Mouse (Mus musculus): ENCODE results near the gene Map2k2. TPM values are rescaled to one million over a fixed set of nuclear protein-coding genes. Genes with fewer than 3 reads are reported as not detected.

Gene Map2k2
- polyA plus RNA-seq, 3 experiments from 2014 or later: 22.1 to 27.1 (median 23.3) TPM

DNA sequence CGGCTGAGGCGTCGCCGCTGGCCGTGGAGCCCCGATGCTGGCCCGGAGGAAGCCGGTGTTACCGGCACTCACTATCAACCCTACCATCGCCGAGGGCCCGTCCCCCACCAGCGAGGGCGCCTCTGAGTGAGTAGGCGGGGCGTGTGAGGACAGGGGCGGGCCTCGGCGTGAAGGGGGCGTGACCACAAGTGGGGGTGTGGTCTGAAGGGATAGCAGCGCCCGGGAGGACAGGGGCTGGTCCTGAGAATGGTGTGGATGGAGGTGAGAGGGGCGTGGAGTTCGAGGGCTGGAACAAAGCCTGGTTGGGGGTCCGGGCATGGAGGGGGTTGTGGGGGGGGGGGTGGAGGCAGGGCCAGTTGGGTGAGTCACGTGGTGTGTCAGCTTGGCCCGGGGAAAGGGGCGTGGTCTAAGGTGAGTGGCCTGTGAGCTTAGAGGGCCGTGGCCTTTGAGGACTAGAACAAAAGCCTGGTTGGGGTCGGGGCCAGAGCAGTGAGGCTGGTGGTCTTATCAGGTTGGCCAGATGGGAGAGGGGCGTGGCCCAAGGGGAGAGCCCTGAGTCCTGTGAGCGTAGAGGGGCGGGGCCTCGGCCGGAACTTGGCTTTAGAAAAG is 502 bp downstream of the Map2k2 start:
- peak; percentile 81 for ATAC-seq

- ATAC-seq: no peak
Measured at GRCm38 (mm10) chr10:81112946-81113345, 7.2 kb downstream of the Map2k2 start.

GRCm38 (mm10) chr10:81119625-81120024 is 13.9 kb downstream of the Map2k2 start:
- ATAC-seq: no peak

DNA sequence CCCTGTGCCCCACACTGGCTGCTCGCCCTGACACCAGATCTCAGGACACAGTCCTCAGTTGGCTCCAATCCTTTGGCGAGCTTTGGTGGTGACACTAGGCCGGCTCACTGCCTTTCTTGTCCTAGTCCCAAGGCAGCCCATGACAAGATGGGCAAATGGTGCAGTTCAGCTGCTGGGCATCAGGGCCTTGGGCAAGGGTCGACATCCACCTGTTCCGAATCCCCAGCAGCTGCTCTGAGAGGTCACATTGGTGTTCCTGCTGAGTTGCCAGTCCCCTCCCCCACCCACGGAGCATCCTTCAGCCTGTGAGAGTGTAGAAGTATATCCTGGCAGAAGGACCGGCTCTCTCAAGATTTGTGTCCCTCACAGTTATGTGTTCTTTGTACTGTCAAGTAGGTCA is 14.9 kb downstream of the Map2k2 start:
- ATAC-seq: no peak

- no peak for ATAC-seq
Measured at GRCm38 (mm10) chr10:81122889-81123288, 17.2 kb downstream of the Map2k2 start.

GRCm38 (mm10) chr10:81123500-81123899 is 17.8 kb downstream of the Map2k2 start:
- ATAC-seq: no peak

DNA sequence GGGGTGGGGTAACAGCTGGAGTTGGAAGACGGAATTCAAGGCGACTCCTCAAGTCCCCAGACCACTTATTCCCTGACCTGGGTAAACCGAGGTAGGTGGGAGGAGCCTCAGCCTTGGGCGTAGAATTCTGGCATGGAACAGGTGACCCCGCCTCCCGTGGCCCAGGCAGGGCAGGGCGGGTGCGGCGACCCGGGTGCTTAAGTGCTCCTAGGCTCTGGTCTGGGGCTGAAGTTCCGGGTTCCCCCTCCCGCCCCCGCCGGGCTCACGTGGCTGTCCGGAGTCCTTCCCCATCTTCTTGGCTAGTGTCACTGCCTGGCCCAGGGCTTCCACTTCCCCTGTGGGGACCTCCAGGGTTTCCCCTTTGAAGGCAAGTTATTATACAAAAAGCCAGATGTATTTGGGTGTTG is 28.5 kb downstream of the Map2k2 start:
- no peak for ATAC-seq

DNA sequence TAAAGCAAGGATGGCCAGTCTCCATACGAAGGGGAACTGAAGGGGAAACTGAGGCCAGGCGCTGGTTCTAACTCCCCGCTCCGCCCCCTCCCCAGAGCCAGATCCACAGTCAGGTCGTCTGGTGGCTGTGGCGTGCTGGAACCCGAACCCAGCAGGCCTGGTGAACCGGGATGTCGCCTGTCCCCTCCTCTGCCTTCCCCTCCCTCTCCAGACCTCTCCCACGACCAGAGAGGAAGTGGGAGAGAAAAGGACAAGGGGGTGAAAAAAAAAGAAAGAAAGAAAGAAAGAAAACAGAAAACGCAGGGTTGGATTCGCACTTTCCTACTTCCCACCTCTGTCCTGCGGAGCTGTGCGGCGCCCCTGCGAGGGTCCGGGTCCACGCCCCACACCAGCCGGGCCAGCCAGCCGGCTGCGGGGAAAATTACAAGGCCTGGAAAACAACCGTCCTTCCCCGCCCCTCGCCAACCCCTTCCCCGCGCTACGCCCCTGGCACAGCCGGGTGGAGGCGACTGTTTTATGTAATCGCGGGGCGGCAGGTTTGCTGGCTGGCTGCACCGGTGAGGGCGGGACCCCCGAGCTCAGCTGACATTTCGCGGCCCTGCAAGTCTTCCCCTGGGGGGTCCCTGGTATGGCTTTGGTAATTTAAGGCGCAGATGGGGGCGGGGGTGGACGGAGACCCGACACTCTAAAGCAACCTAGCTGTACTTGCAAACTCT is 29.4 kb downstream of the Map2k2 start, which contains the start of gene Zbtb7a:
Zbtb7a (plus strand) TSS at position 255 of the 716 bp plus-strand sequence.
- ATAC-seq: no peak

DNA sequence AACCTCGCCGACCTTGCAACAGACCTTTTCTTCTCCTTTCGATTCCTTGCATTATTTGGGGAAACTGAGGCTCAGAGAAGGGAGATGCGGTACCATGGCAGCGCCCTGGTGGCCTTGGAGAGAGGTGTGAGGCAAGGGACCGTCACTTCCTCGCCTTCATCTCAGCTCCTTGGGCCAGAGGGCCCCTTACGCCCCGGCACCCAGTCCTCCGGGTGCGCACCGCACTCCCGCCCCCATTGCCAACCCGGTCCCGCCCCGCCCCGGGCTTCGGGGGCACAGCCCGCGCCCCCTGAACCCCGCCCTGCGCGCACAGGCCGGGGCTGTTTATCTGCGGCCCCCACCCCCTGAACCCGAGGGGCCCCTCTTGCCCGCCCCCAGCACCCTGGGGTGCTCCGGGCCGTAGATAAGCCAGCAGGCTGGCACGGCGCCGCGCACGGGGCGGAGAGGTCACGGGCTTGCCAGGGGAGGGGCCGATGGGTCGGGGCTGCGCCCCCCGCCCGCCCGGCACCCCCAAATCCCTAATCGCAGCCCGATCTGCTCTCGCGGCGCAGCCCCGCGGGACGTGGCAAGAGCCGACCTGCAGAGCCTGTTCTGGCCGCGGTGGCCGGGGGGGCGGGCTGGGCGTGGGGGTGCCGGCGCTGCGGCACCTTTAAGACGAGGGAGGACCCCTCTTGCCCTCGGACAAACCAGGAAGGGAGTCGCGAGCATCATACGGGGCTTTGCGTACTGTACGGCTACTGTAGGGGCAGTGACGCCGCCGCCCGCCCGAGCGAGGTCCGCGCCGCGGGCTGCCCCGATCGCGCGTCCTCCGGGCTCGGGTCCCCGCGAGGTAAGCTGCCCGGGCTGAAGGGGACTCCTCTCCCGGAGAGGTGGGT is 30.4 kb downstream of the Map2k2 start:
- no peak for ATAC-seq

DNA sequence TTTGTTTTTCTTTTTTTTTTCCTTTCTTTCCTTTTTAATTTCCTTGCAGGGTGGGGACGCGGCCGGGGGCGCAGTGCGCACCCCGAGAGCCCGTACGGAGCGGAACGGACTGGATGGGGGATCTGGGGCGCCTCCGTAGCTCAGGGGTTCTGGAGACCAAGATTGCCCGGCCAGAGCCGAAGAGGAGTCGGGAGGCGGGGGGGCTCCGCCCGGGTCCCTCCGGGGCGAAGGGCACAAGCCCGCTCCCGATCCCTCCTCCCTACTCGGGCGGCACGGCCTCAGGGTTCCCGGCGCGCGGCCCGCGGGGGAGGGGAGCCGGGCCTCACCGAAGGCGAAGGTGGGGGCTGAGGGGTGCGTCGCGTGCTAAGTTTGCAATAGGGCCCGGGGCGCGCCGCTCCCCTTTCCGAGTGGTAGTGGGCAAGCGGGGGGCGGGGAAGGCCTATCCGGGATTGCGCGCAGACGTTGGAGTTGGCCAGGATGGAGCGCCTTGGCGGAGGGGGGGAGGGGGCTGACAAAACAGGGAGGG is 31.1 kb downstream of the Map2k2 start:
- ATAC-seq: no peak

DNA sequence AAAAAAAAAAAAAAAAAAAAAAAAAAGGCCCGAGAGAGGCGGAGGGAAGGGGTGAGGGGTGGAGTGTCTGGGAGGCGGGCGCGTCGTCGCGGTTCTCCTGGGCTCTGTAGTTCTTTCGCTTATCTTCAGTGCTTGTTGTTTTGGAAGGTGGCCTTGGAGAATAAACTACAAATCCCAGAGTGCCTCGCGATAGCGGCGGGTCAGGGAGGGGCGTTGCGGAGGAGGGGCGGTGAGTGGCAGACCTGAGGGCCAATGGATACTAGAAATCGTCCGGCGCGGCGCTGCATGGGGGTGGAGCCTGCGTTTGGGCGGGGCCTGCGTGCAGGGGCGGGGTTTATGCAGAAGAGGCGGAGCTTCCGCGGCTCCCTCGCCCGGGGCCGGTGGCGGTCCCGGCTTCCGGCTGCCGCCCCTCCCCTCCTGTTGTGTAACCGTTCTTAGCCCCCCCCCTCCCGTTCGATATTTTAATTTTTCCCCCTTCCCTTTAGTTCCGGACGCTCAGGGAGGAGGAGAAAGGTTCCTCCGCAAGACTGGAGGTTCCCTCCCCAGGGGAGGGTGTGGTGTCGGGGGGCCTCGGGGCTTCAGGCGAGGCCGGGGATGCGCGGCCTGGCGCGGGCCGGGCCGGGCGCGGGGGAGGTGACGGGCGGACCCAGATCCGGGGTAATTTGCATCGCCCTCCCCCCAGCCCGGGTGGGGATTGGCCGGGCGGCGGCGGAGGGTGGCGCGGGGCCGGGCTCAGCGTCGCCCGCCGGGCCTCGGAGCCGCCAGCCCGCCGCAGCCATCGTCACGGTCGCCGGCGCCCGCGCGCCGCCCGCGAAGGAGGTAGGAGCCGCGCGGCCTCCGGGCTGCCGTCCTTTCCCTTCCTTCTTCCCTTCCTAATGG is 31.8 kb downstream of the Map2k2 start:
- ATAC-seq: peak; percentile 87

GRCm38 (mm10) chr10:81138131-81138782 is 32.5 kb downstream of the Map2k2 start:
- ATAC-seq: peak; percentile 12

DNA sequence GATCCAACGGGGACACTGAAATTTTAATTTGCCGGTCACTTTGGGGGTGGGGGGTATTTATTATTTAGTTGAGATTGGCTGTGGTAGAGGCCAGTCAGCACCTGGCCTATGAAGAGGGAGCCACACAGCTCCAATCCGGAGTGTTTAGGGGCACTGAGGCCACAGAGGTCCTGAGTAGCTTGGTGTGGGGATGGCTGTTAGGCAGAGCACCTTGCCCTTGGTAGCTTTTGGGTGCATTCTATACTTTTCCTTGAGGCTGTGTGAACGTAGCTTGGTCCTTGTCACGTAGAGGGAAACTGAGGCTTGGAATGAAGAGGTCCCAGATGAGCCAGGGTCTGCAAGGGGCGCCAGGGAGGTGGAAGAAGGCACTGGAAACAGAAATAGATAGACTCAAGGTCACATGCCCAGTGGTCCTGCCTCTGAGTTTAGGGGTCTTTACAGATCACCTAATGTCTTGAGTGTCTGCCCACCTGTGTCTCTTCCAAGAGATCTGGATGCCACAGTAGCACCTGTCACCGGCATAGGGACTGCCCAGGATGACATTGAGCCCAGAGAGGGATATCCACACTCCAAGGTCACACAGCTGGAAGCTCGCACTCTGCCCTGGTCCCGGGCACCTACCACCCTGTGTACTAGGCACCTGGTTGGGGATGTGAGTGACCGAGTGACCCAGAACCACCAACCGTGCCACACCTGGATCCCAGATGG is 33.3 kb downstream of the Map2k2 start:
- ATAC-seq: no peak

GRCm38 (mm10) chr10:81139529-81139846 is 33.8 kb downstream of the Map2k2 start:
- ATAC-seq: no peak

GRCm38 (mm10) chr10:81140005-81140404 is 34.3 kb downstream of the Map2k2 start:
- ATAC-seq: no peak

GRCm38 (mm10) chr10:81140717-81141454 is 35.2 kb downstream of the Map2k2 start:
- ATAC-seq: no peak

GRCm38 (mm10) chr10:81141455-81142210 is 35.9 kb downstream of the Map2k2 start:
- ATAC-seq: no peak

GRCm38 (mm10) chr10:81142551-81142981 is 36.9 kb downstream of the Map2k2 start:
- no peak for ATAC-seq

- ATAC-seq: no peak
Measured at GRCm38 (mm10) chr10:81143157-81143633, 37.5 kb downstream of the Map2k2 start.
